Mouse (Mus musculus) heart, embryonic 11.5 days (tissue): ENCODE measurements around the gene Gprc5b. TPM values are rescaled to one million over a fixed set of nuclear protein-coding genes. Genes with fewer than 3 reads are reported as not detected.
A peak's percentile ranks its signal among the peaks of the same experiment; 100 is the strongest.

Experiments
- ATAC-seq: fragments of 200-750 bp; cut with Nextera tagmentation; replicated peaks from 2 replicates; pipeline ENCODE4 v1.8.0; 2017; ENCODE audit warnings: moderate library complexity; ENCODE audit not compliant: insufficient number of reproducible peaks, low FRiP score, low TSS enrichment
- H3K27ac ChIP-seq: fragments of 300-500 bp; sonication (generic); 2 replicates; pipeline ENCODE4 v1.5.1; 2014; ENCODE audit warnings: mild to moderate bottlenecking, low read depth, low read length
- H3K27me3 ChIP-seq: fragments of 300-500 bp; sonication (generic); 2 replicates; pipeline ENCODE4 v1.6.1; 2014; ENCODE audit warnings: mild to moderate bottlenecking, low read length, mixed read lengths; ENCODE audit not compliant: control insufficient read depth, insufficient read depth
- H3K36me3 ChIP-seq: fragments of 300-500 bp; sonication (generic); 2 replicates; pipeline ENCODE4 v1.6.1; 2014; ENCODE audit warnings: mild to moderate bottlenecking, low read length, moderate library complexity, mixed read lengths; ENCODE audit not compliant: control insufficient read depth, insufficient read depth
- H3K4me1 ChIP-seq: fragments of 300-500 bp; sonication (generic); 2 replicates; pipeline ENCODE4 v1.6.1; 2014; ENCODE audit warnings: low read length; ENCODE audit not compliant: control insufficient read depth, insufficient read depth
- H3K4me2 ChIP-seq: fragments of 300-500 bp; sonication (generic); 2 replicates; pipeline ENCODE4 v1.6.1; 2014; ENCODE audit warnings: mild to moderate bottlenecking, moderate library complexity
- H3K4me3 ChIP-seq: fragments of 300-500 bp; sonication (generic); 2 replicates; pipeline ENCODE4 v1.5.1; 2014; ENCODE audit warnings: low read depth, low read length
- H3K9ac ChIP-seq: fragments of 300-500 bp; sonication (generic); 2 replicates; pipeline ENCODE4 v1.6.1; 2014; ENCODE audit warnings: mild to moderate bottlenecking, low read depth, low read length, moderate library complexity
- H3K9me3 ChIP-seq: fragments of 300-500 bp; sonication (generic); replicated peaks from 2 replicates; pipeline ENCODE4 v1.6.1; 2016; ENCODE audit warnings: low read length; ENCODE audit not compliant: control insufficient read depth
- WGBS: fragments of 180-500 bp; shearing (Covaris S2); extraction: QIAGEN DNeasy Blood & Tissue Kit; methylation state at CpG from one replicate; pipeline ENCODE4 v1.1.7; 2014; ENCODE audit not compliant: insufficient replicate concordance; 5-methylcytosine and 5-hydroxymethylcytosine counted together
- polyA plus RNA-seq: library from polyadenylated mRNA; unstranded; fragments of >200 nt; fragmentation: Nextera tagmentation; extraction: Ambion mirVana; gene quantifications from 2 replicates; pipeline ENCODE4 v1.2.1, GENCODE M21; 2014

Gene Gprc5b
- polyA plus RNA-seq, 1 experiment from 2014 or later: 5.7 TPM

DNA sequence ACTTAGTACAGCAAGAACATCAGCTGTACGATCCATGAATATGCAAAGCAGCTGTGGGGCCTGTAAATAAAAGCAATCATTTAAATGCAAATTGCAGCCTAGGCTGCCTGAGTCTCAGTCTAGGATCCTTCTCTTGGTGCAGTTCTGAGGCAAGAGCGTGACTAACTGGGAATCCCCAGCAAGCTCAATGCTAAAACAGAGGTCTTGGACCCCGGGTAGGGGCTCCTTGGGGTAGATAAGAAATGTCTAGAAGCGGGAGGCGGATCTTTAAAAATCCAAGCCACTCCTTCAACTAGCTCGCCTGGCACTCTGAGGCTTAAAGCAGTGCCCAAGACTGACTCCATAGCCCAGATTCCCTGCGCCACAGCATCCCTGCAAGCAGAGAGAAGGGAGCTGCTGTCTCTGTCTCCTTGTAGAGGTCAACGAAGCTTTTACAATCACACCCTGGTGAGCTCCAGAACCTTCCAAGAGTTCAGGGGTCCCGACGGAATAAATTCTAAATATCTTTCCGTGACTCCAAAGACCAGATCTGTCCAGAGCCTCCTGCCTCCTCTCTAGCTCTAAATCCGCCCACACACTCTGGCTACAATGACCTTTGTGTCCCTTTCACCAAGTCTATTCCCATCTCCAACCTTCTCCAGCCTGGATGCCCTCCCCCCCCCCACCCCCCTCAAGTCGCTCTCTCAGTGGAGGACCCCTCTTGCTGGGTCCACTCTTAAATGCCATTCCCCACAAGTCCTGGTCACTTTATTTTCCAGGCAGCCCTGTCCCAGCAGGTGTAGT is 2.2 kb downstream of the Gprc5b start:
- H3K4me1 ChIP-seq: peaks cover 8% of the 10 kb centered on the region; the same call in 1 of the 2 replicates
- H3K4me3 ChIP-seq: no peak overlapping the region; the same call in 1 of the 2 replicates
- no peak overlapping the region for H3K9ac ChIP-seq
- no peak for ATAC-seq
- peak overlapping the region; percentile 91 for H3K4me2 ChIP-seq
- H3K9me3 ChIP-seq: no peaks in the 10 kb centered on the region
- 37% methylated on average over 13 of the region's 13 CpGs for whole genome bisulfite sequencing
- no peak overlapping the region for H3K27ac ChIP-seq
- no peaks in the 10 kb centered on the region for H3K36me3 ChIP-seq
- H3K27me3 ChIP-seq: peaks cover 14% of the 10 kb centered on the region

GRCm38 (mm10) chr7:118992080-118992560 is 2.9 kb downstream of the Gprc5b start:
- peaks cover 8% of the 10 kb centered on the region; the same call in 1 of the 2 replicates for H3K4me1 ChIP-seq
- no peak overlapping the region for H3K4me2 ChIP-seq
- 48% methylated on average over 6 of the region's 6 CpGs for WGBS
- H3K27ac ChIP-seq: no peak overlapping the region
- H3K9ac ChIP-seq: no peak overlapping the region
- no peak for ATAC-seq
- no peaks in the 10 kb centered on the region for H3K9me3 ChIP-seq
- H3K4me3 ChIP-seq: no peak overlapping the region
- no peaks in the 10 kb centered on the region for H3K36me3 ChIP-seq
- peaks cover 14% of the 10 kb centered on the region; the same call in 1 of the 2 replicates for H3K27me3 ChIP-seq

DNA sequence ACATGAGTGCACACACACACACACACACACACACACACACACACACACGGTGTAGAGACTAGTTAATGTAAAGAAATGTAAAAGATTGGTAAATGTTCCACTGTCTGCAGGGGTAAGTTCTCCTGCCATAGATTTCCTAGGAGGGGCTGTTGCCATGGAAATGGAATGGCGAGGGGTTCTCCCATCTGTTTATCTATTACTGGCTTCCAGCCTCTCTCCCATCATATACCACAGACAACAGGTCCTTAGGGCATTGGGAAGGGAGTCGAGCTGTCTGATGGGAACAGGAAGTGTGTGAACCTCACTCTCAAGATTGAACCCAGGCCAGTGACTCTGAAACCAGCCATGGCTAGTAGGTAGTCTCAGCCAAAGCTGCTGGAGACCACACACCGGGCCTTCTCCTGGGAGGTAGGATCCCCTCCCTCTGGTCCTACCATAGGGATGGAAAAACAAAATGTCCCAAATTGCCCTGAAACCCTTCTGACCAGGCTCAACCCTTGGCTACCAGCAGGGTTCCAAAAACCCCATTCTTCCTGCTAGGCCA is 3.6 kb downstream of the Gprc5b start:
- no peak overlapping the region for H3K4me3 ChIP-seq
- H3K27me3 ChIP-seq: peaks cover 14% of the 10 kb centered on the region; the same call in 1 of the 2 replicates
- ATAC-seq: no peak
- no peak overlapping the region for H3K4me2 ChIP-seq
- H3K9ac ChIP-seq: no peak overlapping the region
- no peak overlapping the region for H3K27ac ChIP-seq
- WGBS: 62% methylated on average over 4 of the region's 4 CpGs
- peaks cover 8% of the 10 kb centered on the region; the same call in 1 of the 2 replicates for H3K4me1 ChIP-seq
- no peaks in the 10 kb centered on the region for H3K9me3 ChIP-seq
- H3K36me3 ChIP-seq: no peaks in the 10 kb centered on the region

DNA sequence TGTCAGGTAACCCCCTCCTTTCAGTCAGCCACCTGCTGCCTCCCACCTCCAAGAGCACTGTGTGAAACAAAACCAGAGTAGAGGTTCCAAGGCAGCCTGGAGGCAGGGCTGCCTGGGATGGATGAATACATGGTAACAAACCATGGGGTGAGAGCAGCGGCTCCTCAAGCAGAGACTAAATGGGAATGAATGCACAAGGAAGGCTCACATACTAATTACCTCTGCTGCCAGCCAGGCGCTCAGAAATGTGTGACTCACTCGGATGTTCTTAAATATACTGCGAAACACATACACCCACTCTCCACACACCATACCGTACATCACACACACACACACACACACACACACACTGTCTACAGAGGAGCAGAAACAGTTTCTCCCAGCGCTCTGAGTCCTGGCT is 4.7 kb downstream of the Gprc5b start:
- Histone ChIP-seq H3K36me3 (no peaks in the 10 kb centered on the region), H3K27ac (no peak overlapping the region), H3K9me3 (no peaks in the 10 kb centered on the region), H3K4me1 (peaks cover 4% of the 10 kb centered on the region; the same call in 1 of the 2 replicates), H3K9ac (no peak overlapping the region), H3K4me3 (no peak overlapping the region), H3K27me3 (0 out of 2 replicates have a peak, but pooled peaks cover 10% of the 10 kb centered on the region), H3K4me2 (no peak overlapping the region)
- ATAC-seq: no peak
- WGBS: 83% methylated on average over 6 of the region's 6 CpGs

- 0 out of 2 replicates have a peak, but pooled peaks cover 8% of the 10 kb centered on the region for H3K27me3 ChIP-seq
- H3K4me1 ChIP-seq: peaks cover 2% of the 10 kb centered on the region; the same call in 1 of the 2 replicates
- H3K9ac ChIP-seq: no peak overlapping the region
- no peaks in the 10 kb centered on the region for H3K36me3 ChIP-seq
- WGBS: 53% methylated on average over 5 of the region's 5 CpGs
- no peak overlapping the region for H3K4me3 ChIP-seq
- H3K27ac ChIP-seq: no peak overlapping the region
- no peaks in the 10 kb centered on the region for H3K9me3 ChIP-seq
- H3K4me2 ChIP-seq: no peak overlapping the region
- no peak for ATAC-seq
Observed at GRCm38 (mm10) chr7:118989275-118989856, 5.6 kb downstream of the Gprc5b start.

- H3K4me1 ChIP-seq: no peaks in the 10 kb centered on the region
- no peak overlapping the region for H3K9ac ChIP-seq
- H3K27ac ChIP-seq: no peak overlapping the region
- H3K4me2 ChIP-seq: no peak overlapping the region
- 0 out of 2 replicates have a peak, but pooled peaks cover 3% of the 10 kb centered on the region for H3K27me3 ChIP-seq
- H3K4me3 ChIP-seq: no peak overlapping the region
- no peak for ATAC-seq
- WGBS: 77% methylated on average over 4 of the region's 4 CpGs
- H3K9me3 ChIP-seq: no peaks in the 10 kb centered on the region
- no peaks in the 10 kb centered on the region for H3K36me3 ChIP-seq
Observed at GRCm38 (mm10) chr7:118986369-118986768, 8.6 kb downstream of the Gprc5b start.

- Histone ChIP-seq H3K9ac (no peak overlapping the region), H3K4me3 (no peak overlapping the region), H3K4me1 (no peaks in the 10 kb centered on the region), H3K9me3 (no peaks in the 10 kb centered on the region), H3K27ac (no peak overlapping the region), H3K36me3 (no peaks in the 10 kb centered on the region), H3K4me2 (no peak overlapping the region), H3K27me3 (0 out of 2 replicates have a peak, but pooled peaks cover 3% of the 10 kb centered on the region)
- ATAC-seq: no peak
- 82% methylated on average over 4 of the region's 4 CpGs for WGBS
Observed at GRCm38 (mm10) chr7:118985786-118986185, 9.2 kb downstream of the Gprc5b start.

DNA sequence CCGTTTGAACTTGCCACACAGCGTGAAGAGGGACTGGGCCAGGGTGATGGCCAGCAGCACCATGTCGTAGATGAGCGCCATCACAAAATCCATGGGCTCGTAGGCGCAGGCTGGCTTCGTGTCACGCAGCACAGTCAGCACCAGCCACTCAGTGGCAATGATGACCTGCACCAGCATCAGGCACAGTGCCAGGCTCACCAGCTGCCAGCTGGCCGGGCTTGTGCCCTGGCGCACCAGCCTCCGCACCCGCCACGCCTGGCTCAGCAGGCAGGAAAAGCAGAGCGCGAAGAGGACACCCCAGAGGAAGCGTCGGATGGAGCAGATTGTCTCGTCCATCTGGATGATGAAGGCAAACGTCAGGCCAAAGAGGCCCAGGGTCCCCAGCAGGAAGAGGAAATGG is 11.1 kb downstream of the Gprc5b start:
- Histone ChIP-seq H3K4me1 (no peaks in the 10 kb centered on the region), H3K27ac (no peak overlapping the region), H3K4me2 (no peak overlapping the region), H3K4me3 (no peak overlapping the region), H3K36me3 (no peaks in the 10 kb centered on the region), H3K9ac (no peak overlapping the region), H3K9me3 (no peaks in the 10 kb centered on the region), H3K27me3 (no peaks in the 10 kb centered on the region)
- WGBS: 83% methylated on average over 19 of the region's 19 CpGs
- ATAC-seq: no peak
